Mouse (Mus musculus): Measurements from ENCODE around the gene Cryzl1.

GRCm38 (mm10) chr16:91734771-91735170 is 6.0 kb upstream of the Cryzl1 start:
- no peak for TF ChIP-seq CTCF (IDR thresholded peaks at IDR 0.05; ENCODE audit: extremely low read depth, insufficient read length, insufficient replicate concordance, low read depth, low read length)
- no peak for TF ChIP-seq POLR2A (IDR thresholded peaks at IDR 0.05; ENCODE audit: low read depth, low read length)

Data from small intestine, adult 2 months (tissue).